Mouse (Mus musculus): ENCODE measurements around the gene Icam1. TPM values are rescaled to one million over a fixed set of nuclear protein-coding genes. Genes with fewer than 3 reads are reported as not detected.

Gene Icam1
- total and polyA plus RNA-seq, 2 experiments from 2014 or later: 4.3 to 4.4 TPM

GRCm38 (mm10) chr9:21022288-21022687, 6.5 kb downstream of the Icam1 start:
- Histone ChIP-seq H3K9ac (replicated peaks; ENCODE audit: low read length) (no peak overlapping the region), H3K4me3 (ENCODE audit: low read length) (no peak overlapping the region), H3K36me3 (ENCODE audit: insufficient read depth, low read length) (no peaks in the 10 kb centered on the region), H3K4me1 (ENCODE audit: insufficient read depth, low read length) (no peaks in the 10 kb centered on the region), H3K27ac (no peak overlapping the region), H3K4me2 (ENCODE audit: low read depth, low read length) (no peak overlapping the region), H3K27me3 (ENCODE audit: insufficient read depth, low read length) (peaks cover 5% of the 10 kb centered on the region; the same call in 1 of the 2 replicates), H3K9me3 (ENCODE audit: low read length) (no peaks in the 10 kb centered on the region)
- ATAC-seq (no peak), DNase-seq (ENCODE audit: low spot score) (no peak)
- TF ChIP-seq CTCF (IDR thresholded peaks at IDR 0.05; ENCODE audit: low read depth): no peak
- WGBS: 61% methylated on average over 6 of the region's 6 CpGs

- Histone ChIP-seq H3K4me2 (ENCODE audit: low read depth, low read length) (no peak overlapping the region), H3K9me3 (ENCODE audit: low read length) (no peaks in the 10 kb centered on the region), H3K27ac (no peak overlapping the region), H3K27me3 (ENCODE audit: insufficient read depth, low read length) (0 out of 2 replicates have a peak, but pooled peaks cover under 1% of the 10 kb centered on the region), H3K4me3 (ENCODE audit: low read length) (no peak overlapping the region), H3K9ac (replicated peaks; ENCODE audit: low read length) (no peak overlapping the region), H3K4me1 (ENCODE audit: insufficient read depth, low read length) (no peaks in the 10 kb centered on the region), H3K36me3 (ENCODE audit: insufficient read depth, low read length) (no peaks in the 10 kb centered on the region)
- 100% methylated on average over 1 of the region's 1 CpGs for WGBS
- TF ChIP-seq CTCF (IDR thresholded peaks at IDR 0.05; ENCODE audit: low read depth): no peak
- DNase-seq (ENCODE audit: low spot score) (no peak), ATAC-seq (no peak)
Measured at GRCm38 (mm10) chr9:21022726-21023125, 6.9 kb downstream of the Icam1 start.

GRCm38 (mm10) chr9:21025258-21025810, 9.5 kb downstream of the Icam1 start:
- no peaks in the 10 kb centered on the region for H3K9me3 ChIP-seq (ENCODE audit: low read length)
- TF ChIP-seq CTCF (IDR thresholded peaks at IDR 0.05; ENCODE audit: low read depth): no peak
- peaks cover 4% of the 10 kb centered on the region for H3K27me3 ChIP-seq (ENCODE audit: insufficient read depth, low read length)
- ATAC-seq: no peak
- no peak for DNase-seq (ENCODE audit: low spot score)
- H3K27ac ChIP-seq: no peak overlapping the region
- no peaks in the 10 kb centered on the region for H3K4me1 ChIP-seq (ENCODE audit: insufficient read depth, low read length)
- no peak overlapping the region for H3K9ac ChIP-seq (replicated peaks; ENCODE audit: low read length)
- no peak overlapping the region for H3K4me3 ChIP-seq (ENCODE audit: low read length)
- 75% methylated on average over 19 of the region's 19 CpGs for WGBS
- no peaks in the 10 kb centered on the region for H3K36me3 ChIP-seq (ENCODE audit: insufficient read depth, low read length)
- no peak overlapping the region for H3K4me2 ChIP-seq (ENCODE audit: low read depth, low read length)

GRCm38 (mm10) chr9:21026849-21027248, 11.1 kb downstream of the Icam1 start:
- ATAC-seq (no peak), DNase-seq (ENCODE audit: low spot score) (no peak)
- no peaks in the 10 kb centered on the region for H3K36me3 ChIP-seq (ENCODE audit: insufficient read depth, low read length)
- no peak overlapping the region for H3K4me3 ChIP-seq (ENCODE audit: low read length)
- no peak for TF ChIP-seq CTCF (IDR thresholded peaks at IDR 0.05; ENCODE audit: low read depth)
- no peaks in the 10 kb centered on the region for H3K9me3 ChIP-seq (ENCODE audit: low read length)
- WGBS: 81% methylated on average over 12 of the region's 12 CpGs
- no peak overlapping the region for H3K9ac ChIP-seq (replicated peaks; ENCODE audit: low read length)
- peaks cover 4% of the 10 kb centered on the region for H3K27me3 ChIP-seq (ENCODE audit: insufficient read depth, low read length)
- H3K4me2 ChIP-seq (ENCODE audit: low read depth, low read length): no peak overlapping the region
- peaks cover 7% of the 10 kb centered on the region; the same call in 1 of the 2 replicates for H3K4me1 ChIP-seq (ENCODE audit: insufficient read depth, low read length)
- no peak overlapping the region for H3K27ac ChIP-seq

- Histone ChIP-seq H3K27me3 (ENCODE audit: insufficient read depth, low read length) (peaks cover 13% of the 10 kb centered on the region), H3K4me2 (ENCODE audit: low read depth, low read length) (no peak overlapping the region), H3K36me3 (ENCODE audit: insufficient read depth, low read length) (no peaks in the 10 kb centered on the region), H3K4me3 (ENCODE audit: low read length) (no peak overlapping the region), H3K9me3 (ENCODE audit: low read length) (no peaks in the 10 kb centered on the region), H3K27ac (no peak overlapping the region), H3K9ac (replicated peaks; ENCODE audit: low read length) (no peak overlapping the region), H3K4me1 (ENCODE audit: insufficient read depth, low read length) (peaks cover 17% of the 10 kb centered on the region; the same call in 1 of the 2 replicates)
- WGBS: 48% methylated on average over 8 of the region's 8 CpGs
- ATAC-seq (no peak), DNase-seq (ENCODE audit: low spot score) (no peak)
- TF ChIP-seq CTCF (IDR thresholded peaks at IDR 0.05; ENCODE audit: low read depth): no peak
Measured at GRCm38 (mm10) chr9:21027774-21028290, 12.0 kb downstream of the Icam1 start.

- H3K4me3 ChIP-seq (ENCODE audit: low read length): no peak overlapping the region
- WGBS: 73% methylated on average over 6 of the region's 6 CpGs
- no peaks in the 10 kb centered on the region for H3K9me3 ChIP-seq (ENCODE audit: low read length)
- H3K4me2 ChIP-seq (ENCODE audit: low read depth, low read length): no peak overlapping the region
- no peak for DNase-seq (ENCODE audit: low spot score)
- H3K36me3 ChIP-seq (ENCODE audit: insufficient read depth, low read length): no peaks in the 10 kb centered on the region
- peaks cover 21% of the 10 kb centered on the region for H3K27me3 ChIP-seq (ENCODE audit: insufficient read depth, low read length)
- peaks cover 24% of the 10 kb centered on the region for H3K4me1 ChIP-seq (ENCODE audit: insufficient read depth, low read length)
- TF ChIP-seq CTCF (IDR thresholded peaks at IDR 0.05; ENCODE audit: low read depth): no peak
- no peak overlapping the region for H3K9ac ChIP-seq (replicated peaks; ENCODE audit: low read length)
- ATAC-seq: no peak
- H3K27ac ChIP-seq: no peak overlapping the region
Measured at GRCm38 (mm10) chr9:21028560-21029110, 12.8 kb downstream of the Icam1 start.

Data from hindbrain, postnatal 0 days (tissue).